Mouse (Mus musculus): Measurements from ENCODE around the gene Rasl11a.

DNA sequence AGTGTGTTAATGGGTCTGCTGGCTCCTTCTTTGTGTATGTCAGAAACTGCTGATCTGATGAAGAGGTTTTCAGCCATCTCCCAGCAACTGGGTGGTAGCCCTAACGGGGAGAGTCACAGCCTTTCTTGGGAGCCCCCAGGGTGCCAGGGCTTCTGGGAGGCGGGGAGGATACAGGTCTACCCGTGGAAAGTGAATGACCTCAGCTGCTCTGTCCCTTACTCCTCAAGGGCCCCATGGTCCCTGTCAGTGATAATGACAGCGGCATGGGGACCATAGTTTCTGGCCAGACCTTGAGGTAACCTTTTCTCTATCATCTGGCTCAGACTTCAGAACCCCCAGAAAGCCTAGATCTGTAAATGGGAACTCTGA lies 23.1 kb downstream of the Rasl11a start:
- TF ChIP-seq CTCF (IDR thresholded peaks at IDR 0.05; ENCODE audit: insufficient read depth, low read depth, low read length) (no peak), POLR2A (IDR thresholded peaks at IDR 0.05; ENCODE audit: insufficient read depth, low read depth, low read length) (no peak)

Data from olfactory bulb, adult 2 months (tissue).